Mouse (Mus musculus) thymus, adult 2 months (tissue): ENCODE measurements at regions not wholly inside any gene's neighbourhood (a gene's known extent, or its start where the extent isn't known, plus 50 kb on each side); places are given as distances from the start of the nearest gene placed in this dataset.

ENCODE experiments used
- DNase-seq: peaks from one replicate; pipeline ENCODE4 v3.0.0; 2021
- H3K27ac ChIP-seq: fragments of 200-500 bp; 2 replicates; pipeline ENCODE4 v1.5.1; 2012; ENCODE audit warnings: low read length, control low read depth; ENCODE audit not compliant: control insufficient read depth, insufficient read depth
- H3K27me3 ChIP-seq: fragments of 200-500 bp; 2 replicates; pipeline ENCODE4 v1.6.1; 2012; ENCODE audit warnings: mild to moderate bottlenecking, low read length, moderate library complexity, mixed read lengths; ENCODE audit not compliant: control insufficient read depth, insufficient read depth
- H3K36me3 ChIP-seq: fragments of 200-500 bp; 2 replicates; pipeline ENCODE4 v1.6.1; 2012; ENCODE audit warnings: mild to moderate bottlenecking, low read length, moderate library complexity; ENCODE audit not compliant: control insufficient read depth, insufficient read depth
- H3K4me1 ChIP-seq: fragments of 200-500 bp; replicated peaks from 2 replicates; pipeline ENCODE4 v1.6.1; 2012; ENCODE audit warnings: low read length; ENCODE audit not compliant: control insufficient read depth, insufficient read depth
- H3K4me3 ChIP-seq: fragments of 200-500 bp; 2 replicates; pipeline ENCODE4 v1.5.1; 2012; ENCODE audit warnings: mild to moderate bottlenecking, low read length, control low read depth, moderate library complexity; ENCODE audit not compliant: control insufficient read depth, insufficient read depth
- CTCF ChIP-seq: fragments of 200-500 bp; IDR thresholded peaks from 2 replicates; pipeline ENCODE4 v1.5.1; 2012; ENCODE audit warnings: mild to moderate bottlenecking, control low read depth, low read length, moderate library complexity, borderline replicate concordance; ENCODE audit not compliant: control insufficient read depth, poor library complexity, insufficient read depth; ENCODE audit errors: extremely low read depth
- POLR2A ChIP-seq: fragments of 200-500 bp; IDR thresholded peaks from 2 replicates; pipeline ENCODE4 v1.6.1; 2012; ENCODE audit warnings: mild to moderate bottlenecking, low read length, control low read depth, moderate library complexity; ENCODE audit not compliant: control insufficient read depth, poor library complexity, insufficient read depth; ENCODE audit errors: extremely low read depth
- WGBS: fragments of 180-500 bp; shearing (Covaris S2); methylation state at CpG from one replicate; pipeline ENCODE4 v1.1.7; 2018; 5-methylcytosine and 5-hydroxymethylcytosine counted together

DNA sequence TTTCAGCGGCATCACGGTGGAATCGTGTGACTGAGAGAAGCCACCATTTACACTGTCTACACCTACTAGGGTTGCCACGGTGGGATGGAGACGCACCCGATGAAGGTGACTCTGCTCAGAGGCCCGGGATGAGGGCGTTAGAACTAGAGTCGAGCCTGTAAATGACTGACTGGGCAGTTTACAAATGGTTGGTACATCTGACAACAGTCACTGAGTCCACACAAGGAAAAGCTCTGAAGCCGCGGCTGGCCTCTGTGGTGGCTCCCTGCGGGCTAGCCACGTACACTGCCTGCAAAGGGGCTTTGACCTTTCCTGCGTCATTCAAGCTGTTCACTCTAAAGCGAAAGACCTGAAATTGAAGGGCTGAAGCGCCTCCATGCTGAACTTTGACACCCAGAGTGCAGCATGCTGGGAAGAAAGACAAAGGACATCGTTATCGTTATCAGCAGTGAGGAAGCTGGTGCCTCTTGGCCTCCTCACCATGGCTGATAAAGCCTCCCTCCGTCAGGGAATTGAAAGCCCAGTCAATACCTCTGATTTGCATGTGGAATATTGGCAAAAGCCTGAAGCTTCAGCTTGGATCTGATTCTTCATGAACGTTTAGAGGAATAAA, 462.1 kb upstream of the Arglu1 start:
- no peak for DNase-seq
- Histone ChIP-seq H3K27ac (no peak overlapping the region), H3K27me3 (no peaks in the 10 kb centered on the region), H3K36me3 (no peaks in the 10 kb centered on the region), H3K4me3 (no peak overlapping the region), H3K4me1 (no peaks in the 10 kb centered on the region)
- 94% methylated on average over 20 of the region's 20 CpGs for WGBS
- TF ChIP-seq POLR2A: no peak
- no peak for TF ChIP-seq CTCF

DNA sequence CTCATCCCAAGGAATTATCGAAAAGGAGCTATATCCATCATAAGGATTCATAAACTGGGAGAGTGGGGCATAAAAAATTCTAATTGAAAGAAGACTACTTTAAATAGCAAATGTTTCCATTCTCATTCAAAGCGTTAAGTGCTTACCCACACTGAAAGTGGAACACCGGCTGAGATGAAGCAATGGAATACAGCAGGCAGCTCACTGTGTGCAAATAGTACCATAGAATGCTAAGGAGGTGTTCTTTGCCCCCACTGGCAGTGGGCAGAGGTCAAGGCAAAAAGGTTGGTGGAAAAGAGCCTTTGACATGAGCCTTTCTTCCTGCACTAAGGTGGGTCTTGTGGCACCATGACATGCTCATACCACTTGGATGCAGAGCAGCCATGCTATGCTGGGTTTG, 454.0 kb upstream of the Arglu1 start:
- Histone ChIP-seq H3K36me3 (no peaks in the 10 kb centered on the region), H3K27me3 (no peaks in the 10 kb centered on the region), H3K4me1 (no peaks in the 10 kb centered on the region), H3K4me3 (no peak overlapping the region), H3K27ac (no peak overlapping the region)
- TF ChIP-seq CTCF (no peak), POLR2A (no peak)
- no peak for DNase-seq
- WGBS: 95% methylated on average over 3 of the region's 3 CpGs

DNA sequence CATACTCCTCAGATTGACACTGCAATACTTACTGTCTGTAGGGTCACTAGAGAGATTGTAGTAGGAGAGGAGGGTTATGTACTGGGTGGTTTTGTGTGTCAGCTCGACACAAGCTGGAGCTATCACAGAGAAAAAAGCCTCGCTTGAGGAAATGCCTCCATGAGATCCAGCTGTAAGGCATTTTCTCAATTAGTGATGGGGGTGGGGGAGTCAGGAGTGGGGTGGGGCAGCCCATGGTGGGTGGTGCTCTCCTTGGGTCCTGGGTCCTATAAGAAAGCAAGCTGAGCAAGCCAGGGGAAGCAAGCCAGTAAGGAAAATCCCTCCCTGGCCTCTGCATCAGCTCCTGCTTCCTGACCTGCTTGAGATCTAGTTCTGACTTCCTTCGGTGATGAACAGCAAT, 449.5 kb upstream of the Arglu1 start:
- Histone ChIP-seq H3K4me3 (no peak overlapping the region), H3K27me3 (no peaks in the 10 kb centered on the region), H3K36me3 (no peaks in the 10 kb centered on the region), H3K27ac (no peak overlapping the region), H3K4me1 (no peaks in the 10 kb centered on the region)
- no peak for DNase-seq
- TF ChIP-seq CTCF (no peak), POLR2A (no peak)
- WGBS: 77% methylated on average over 3 of the region's 3 CpGs

DNA sequence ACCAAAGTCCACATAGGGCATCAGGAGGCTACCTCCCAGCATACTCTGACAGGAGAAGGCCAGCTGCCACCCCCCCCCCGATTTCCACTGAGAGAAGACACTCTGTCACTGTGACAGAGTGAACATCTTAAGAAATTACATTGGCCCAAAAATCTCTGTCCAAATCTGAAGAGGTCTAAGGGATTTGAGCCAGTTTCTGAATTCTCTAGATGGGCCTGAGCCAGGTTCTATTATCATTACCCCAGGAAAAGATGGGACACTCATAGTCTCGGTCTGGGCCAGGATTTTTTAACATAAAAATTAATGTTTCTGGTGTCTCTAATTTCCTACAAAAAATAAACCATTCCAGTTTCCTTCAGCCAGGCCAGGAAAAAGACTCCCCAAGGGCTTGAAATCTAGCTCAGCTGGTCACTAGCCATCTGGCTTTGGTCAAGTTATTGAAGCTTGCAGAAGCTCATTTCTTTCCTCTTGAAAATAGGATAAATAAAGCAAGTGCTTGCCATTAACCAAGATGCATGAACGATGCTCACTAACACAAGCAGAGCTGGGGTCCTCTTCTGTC, 448.8 kb upstream of the Arglu1 start:
- no peak for TF ChIP-seq CTCF
- no peak for TF ChIP-seq POLR2A
- H3K27me3 ChIP-seq: no peaks in the 10 kb centered on the region
- H3K4me1 ChIP-seq: no peaks in the 10 kb centered on the region
- 88% methylated on average over 3 of the region's 3 CpGs for WGBS
- DNase-seq: no peak
- H3K4me3 ChIP-seq: no peak overlapping the region
- H3K36me3 ChIP-seq: no peaks in the 10 kb centered on the region
- H3K27ac ChIP-seq: no peak overlapping the region

DNA sequence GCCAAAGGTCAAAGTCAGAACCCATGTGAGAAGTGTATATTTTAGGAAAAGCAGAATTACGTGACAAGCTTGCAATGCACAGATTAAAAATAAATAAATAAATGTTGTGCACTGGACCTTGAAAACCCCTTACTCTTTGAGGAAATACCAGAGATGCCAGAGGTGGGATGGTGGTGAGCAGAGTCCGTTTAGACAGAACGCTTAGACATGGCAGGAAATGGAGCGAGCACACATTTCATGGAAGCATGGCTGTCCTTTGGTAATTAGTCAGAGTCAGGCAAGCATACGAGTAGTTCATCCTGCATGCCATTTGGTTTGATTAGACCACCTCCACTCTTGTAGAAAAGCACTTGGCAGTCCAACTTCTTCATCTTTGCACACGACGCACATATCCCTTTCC, 443.4 kb upstream of the Arglu1 start:
- 69% methylated on average over 7 of the region's 7 CpGs for WGBS
- H3K36me3 ChIP-seq: no peaks in the 10 kb centered on the region
- H3K27ac ChIP-seq: no peak overlapping the region
- TF ChIP-seq CTCF (no peak), POLR2A (no peak)
- H3K4me1 ChIP-seq: no peaks in the 10 kb centered on the region
- no peak overlapping the region for H3K4me3 ChIP-seq
- no peaks in the 10 kb centered on the region for H3K27me3 ChIP-seq
- DNase-seq: no peak

DNA sequence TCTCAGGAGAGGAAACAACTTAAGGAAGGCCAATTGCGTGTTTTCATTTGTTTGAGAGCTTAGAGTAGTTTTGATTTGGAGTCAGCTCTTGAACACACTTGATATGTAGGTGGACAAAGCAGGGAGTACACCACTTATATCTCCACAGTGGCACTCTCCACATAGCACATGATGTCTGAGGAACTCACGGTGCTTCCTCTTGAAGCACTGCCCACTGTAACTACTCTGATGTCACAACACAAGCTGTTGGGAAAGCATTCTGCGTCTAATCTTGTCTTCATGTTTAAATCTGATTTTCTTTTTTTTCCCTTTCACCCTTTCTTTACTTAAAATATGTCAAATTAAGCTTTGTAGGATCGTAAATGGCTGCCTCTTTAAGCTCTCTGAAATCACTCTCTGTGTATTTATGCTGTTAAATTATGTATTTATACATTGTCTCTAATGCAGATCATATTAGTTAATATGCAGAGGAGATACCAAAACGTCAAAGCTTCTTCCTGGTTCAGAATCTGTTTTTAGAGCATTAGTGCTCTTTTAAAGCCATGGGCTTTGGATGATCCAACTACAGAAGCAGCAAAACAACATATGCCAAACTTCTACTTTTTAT, 442.4 kb upstream of the Arglu1 start:
- no peak overlapping the region for H3K4me3 ChIP-seq
- no peaks in the 10 kb centered on the region for H3K27me3 ChIP-seq
- WGBS: 85% methylated on average over 5 of the region's 5 CpGs
- TF ChIP-seq POLR2A: no peak
- TF ChIP-seq CTCF: no peak
- no peak for DNase-seq
- H3K27ac ChIP-seq: no peak overlapping the region
- no peaks in the 10 kb centered on the region for H3K36me3 ChIP-seq
- no peaks in the 10 kb centered on the region for H3K4me1 ChIP-seq
